Mouse (Mus musculus): ENCODE measurements at regions not wholly inside any gene's neighbourhood (a gene's known extent, or its start where the extent isn't known, plus 50 kb on each side); places are given as distances from the start of the nearest gene placed in this dataset.

DNA sequence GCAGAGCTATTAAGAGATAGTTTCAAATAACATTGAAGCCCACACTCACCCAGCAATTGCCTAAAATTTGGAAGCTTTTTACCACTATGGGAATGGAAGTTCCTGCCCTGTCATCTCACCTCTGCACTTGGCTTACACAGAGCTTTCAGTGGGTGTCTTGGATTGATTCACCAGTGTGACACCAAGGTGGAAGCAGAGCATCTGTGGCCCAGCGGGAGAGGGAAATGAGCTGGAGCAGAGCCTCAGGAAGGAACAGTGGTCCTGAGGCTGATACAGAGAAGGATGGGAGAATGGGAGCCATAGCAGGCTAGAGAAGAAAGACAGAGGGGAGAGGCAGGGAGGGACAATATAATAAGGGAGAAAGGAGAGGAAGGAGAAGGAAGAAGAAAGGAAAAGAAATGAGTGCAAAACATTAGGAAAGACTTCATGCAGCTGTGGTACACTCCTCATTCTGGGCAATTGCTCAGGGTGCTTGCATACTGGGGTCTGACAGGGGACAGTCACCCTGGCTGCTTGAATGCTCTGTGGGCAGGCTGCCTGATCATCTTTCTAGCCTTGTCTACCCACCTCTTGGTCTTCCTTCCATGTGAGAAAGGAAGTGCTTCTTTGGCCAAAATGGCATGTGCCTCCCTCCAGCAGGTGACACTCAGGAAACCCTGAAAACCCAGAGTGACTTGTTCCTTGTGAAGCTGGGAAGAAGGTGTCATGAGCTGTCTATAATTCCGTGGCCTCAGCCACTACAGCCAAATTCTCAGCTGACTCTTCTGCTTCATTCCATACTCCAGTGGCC lies 240.3 kb downstream of the Gm7361 start:
- Histone ChIP-seq H3K9me3 (replicated peaks) (no peaks in the 10 kb centered on the region), H3K27ac (no peak overlapping the region), H3K27me3 (ENCODE audit: low read depth, poor library complexity, severe bottlenecking) (no peaks in the 10 kb centered on the region), H3K36me3 (no peaks in the 10 kb centered on the region), H3K4me1 (no peaks in the 10 kb centered on the region), H3K4me3 (no peak overlapping the region)
- DNase-seq (ENCODE audit: low spot score) = no peak
- 84% methylated on average over 2 of the region's 2 CpGs for WGBS

- Histone ChIP-seq H3K27me3 (ENCODE audit: low read depth, poor library complexity, severe bottlenecking) (no peaks in the 10 kb centered on the region), H3K4me1 (no peaks in the 10 kb centered on the region), H3K9me3 (replicated peaks) (no peaks in the 10 kb centered on the region), H3K27ac (no peak overlapping the region), H3K36me3 (no peaks in the 10 kb centered on the region), H3K4me3 (no peak overlapping the region)
- 89% methylated on average over 1 of the region's 1 CpGs for WGBS
- no peak for DNase-seq (ENCODE audit: low spot score)
Measured at GRCm38 (mm10) chr5:26509525-26510168, 252.2 kb downstream of the Gm7361 start.

DNA sequence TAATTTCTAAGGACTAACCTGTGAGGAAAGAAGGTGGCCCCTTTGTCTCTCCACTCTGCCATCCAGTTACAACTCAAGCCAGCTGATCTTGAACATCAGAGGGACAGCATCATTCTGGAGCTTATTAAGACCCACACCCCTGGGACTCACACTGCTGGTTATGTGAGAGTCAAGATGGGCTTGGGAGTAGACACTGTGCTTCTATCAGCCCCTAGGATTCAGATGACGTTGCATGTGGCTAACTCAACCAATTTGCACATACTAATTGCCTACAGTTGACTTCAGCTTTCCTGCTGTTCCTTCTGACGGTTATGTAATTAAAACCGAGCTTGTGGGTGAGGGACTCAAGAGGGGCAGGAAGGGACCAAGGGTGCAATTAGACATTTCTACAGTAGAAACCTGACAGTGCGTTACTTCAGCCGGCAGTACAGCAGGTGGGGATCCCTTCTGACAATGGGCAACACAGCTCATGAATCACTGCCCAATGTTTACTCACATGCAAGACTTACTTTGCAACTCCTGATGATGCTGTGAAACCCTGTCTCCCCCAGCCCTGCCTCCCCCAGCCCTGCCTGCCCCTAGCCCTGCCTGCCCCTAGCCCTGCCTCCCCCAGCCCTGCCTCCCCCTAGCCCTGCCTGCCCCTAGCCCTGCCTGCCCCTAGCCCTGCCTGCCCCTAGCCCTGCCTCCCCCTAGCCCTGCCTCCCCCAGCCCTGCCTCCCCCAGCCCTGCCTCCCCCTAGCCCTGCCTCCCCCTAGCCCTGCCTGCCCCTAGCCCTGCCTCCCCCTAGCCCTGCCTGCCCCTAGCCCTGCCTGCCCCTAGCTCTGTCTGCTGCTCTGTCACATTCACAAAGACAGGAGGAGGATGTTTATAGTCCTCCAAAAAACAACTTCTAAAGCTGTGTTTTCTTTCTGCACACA lies 255.8 kb downstream of the Gm7361 start:
- H3K4me1 ChIP-seq = no peaks in the 10 kb centered on the region
- no peaks in the 10 kb centered on the region for H3K9me3 ChIP-seq (replicated peaks)
- 58% methylated on average over 5 of the region's 5 CpGs for WGBS
- no peak overlapping the region for H3K27ac ChIP-seq
- DNase-seq (ENCODE audit: low spot score) = no peak
- H3K36me3 ChIP-seq = no peaks in the 10 kb centered on the region
- no peak overlapping the region for H3K4me3 ChIP-seq
- no peaks in the 10 kb centered on the region for H3K27me3 ChIP-seq (ENCODE audit: low read depth, poor library complexity, severe bottlenecking)

DNA sequence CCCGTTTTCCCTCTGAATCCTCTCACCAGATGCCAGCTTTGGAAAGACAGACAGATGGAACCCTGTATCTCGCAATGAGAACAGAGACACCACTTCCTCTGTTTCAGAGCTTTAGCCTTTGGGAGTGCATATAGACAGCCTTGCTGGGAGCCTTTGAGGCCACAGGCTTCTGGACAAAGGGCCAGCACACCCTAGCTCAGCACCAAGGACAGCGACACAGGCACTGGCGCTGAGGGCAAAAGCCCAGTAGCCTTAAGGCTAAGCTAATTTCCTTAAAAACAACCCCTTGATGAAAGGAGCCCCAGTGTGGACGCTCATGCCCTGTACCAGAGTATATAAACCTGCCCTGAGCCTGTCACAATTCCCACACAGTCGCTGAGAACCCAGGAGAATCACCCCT lies 278.1 kb downstream of the Gm7361 start:
- Histone ChIP-seq H3K36me3 (no peaks in the 10 kb centered on the region), H3K27me3 (ENCODE audit: low read depth, poor library complexity, severe bottlenecking) (no peaks in the 10 kb centered on the region), H3K4me1 (no peaks in the 10 kb centered on the region), H3K27ac (no peak overlapping the region), H3K4me3 (no peak overlapping the region), H3K9me3 (replicated peaks) (no peaks in the 10 kb centered on the region)
- WGBS = 31% methylated on average over 6 of the region's 6 CpGs
- peak; percentile 83 for DNase-seq (ENCODE audit: low spot score)

DNA sequence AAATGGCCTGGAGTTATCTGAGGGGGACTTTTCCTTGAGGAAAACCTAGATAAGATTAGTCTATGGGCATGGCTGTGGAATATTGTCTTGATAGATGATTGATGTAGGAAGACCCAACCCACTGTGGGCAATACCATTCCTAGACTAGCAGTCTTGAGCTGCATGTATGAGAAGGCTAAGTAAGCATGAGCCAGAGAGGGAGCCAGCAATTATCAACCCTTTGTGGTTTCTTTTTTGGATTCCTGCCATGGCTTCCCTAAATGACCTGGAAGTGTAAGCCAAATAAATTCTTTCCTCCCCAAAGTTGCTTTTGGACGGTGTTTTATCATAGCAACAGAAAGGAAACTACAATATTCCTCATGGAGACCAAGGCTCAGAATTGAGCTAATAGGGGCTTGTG lies 253.7 kb upstream of the Dpp6 start:
- Histone ChIP-seq H3K27ac (no peak overlapping the region), H3K36me3 (no peaks in the 10 kb centered on the region), H3K4me3 (no peak overlapping the region), H3K27me3 (ENCODE audit: low read depth, poor library complexity, severe bottlenecking) (no peaks in the 10 kb centered on the region), H3K4me1 (no peaks in the 10 kb centered on the region), H3K9me3 (replicated peaks) (no peaks in the 10 kb centered on the region; the same call in 1 of the 2 replicates)
- 92% methylated on average over 1 of the region's 1 CpGs for whole genome bisulfite sequencing
- DNase-seq (ENCODE audit: low spot score) = no peak

GRCm38 (mm10) chr5:26564056-26564455 lies 252.9 kb upstream of the Dpp6 start:
- no peaks in the 10 kb centered on the region for H3K36me3 ChIP-seq
- no peak overlapping the region for H3K27ac ChIP-seq
- H3K4me3 ChIP-seq = no peak overlapping the region
- H3K4me1 ChIP-seq = no peaks in the 10 kb centered on the region
- no peaks in the 10 kb centered on the region; the same call in 1 of the 2 replicates for H3K9me3 ChIP-seq (replicated peaks)
- 97% methylated on average over 1 of the region's 1 CpGs for WGBS
- H3K27me3 ChIP-seq (ENCODE audit: low read depth, poor library complexity, severe bottlenecking) = no peaks in the 10 kb centered on the region
- no peak for DNase-seq (ENCODE audit: low spot score)

DNA sequence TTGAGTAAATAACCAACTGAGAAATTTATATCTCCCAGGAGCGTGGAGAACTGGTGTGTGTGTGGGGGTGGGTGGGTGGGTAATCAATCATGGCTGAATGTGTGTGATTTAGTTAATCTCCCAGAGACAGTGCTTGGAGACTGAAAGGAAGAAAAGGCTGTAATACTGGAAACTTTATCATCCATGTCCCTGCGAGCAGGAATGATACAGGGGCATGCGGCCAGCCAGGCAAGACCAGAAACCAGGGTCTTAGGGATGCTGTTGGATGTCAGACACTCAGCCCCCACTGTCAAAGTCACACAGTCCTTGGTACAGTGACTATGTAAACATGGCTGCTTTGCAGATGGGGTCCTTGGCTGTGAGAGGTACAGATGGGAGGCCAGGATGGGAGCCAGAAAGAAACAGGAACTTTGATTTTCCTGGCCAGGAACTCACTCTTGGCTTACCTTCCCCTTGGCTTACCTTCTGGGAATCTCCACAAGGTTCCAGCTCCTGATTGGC lies 244.3 kb upstream of the Dpp6 start:
- H3K4me3 ChIP-seq = no peak overlapping the region
- H3K27ac ChIP-seq = no peak overlapping the region
- no peak for DNase-seq (ENCODE audit: low spot score)
- WGBS = 73% methylated on average over 3 of the region's 3 CpGs
- H3K9me3 ChIP-seq (replicated peaks) = no peaks in the 10 kb centered on the region
- no peaks in the 10 kb centered on the region for H3K4me1 ChIP-seq
- no peaks in the 10 kb centered on the region for H3K36me3 ChIP-seq
- H3K27me3 ChIP-seq (ENCODE audit: low read depth, poor library complexity, severe bottlenecking) = no peaks in the 10 kb centered on the region

DNA sequence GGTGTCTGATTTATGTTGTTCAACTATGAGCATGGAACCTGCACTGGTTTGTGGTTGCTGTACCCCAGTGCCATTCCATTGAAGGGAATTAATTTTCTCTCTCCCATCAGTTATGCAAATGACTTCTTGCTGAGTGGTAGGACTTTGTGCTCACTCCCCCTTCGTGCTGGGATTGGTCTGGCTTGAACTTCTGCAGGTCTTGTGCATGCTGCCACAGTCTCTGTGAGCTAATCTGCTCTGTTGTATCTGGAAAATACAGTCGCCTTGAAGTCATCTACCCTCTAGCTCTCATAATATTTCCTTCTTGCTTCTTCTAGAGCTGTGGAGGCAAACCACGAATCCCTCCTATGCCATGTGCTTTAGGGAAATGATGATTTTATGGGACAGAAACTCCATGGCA lies 243.6 kb upstream of the Dpp6 start:
- no peaks in the 10 kb centered on the region for H3K9me3 ChIP-seq (replicated peaks)
- no peaks in the 10 kb centered on the region for H3K36me3 ChIP-seq
- WGBS = 74% methylated on average over 3 of the region's 3 CpGs
- H3K27ac ChIP-seq = no peak overlapping the region
- no peak for DNase-seq (ENCODE audit: low spot score)
- H3K4me3 ChIP-seq = no peak overlapping the region
- no peaks in the 10 kb centered on the region for H3K27me3 ChIP-seq (ENCODE audit: low read depth, poor library complexity, severe bottlenecking)
- no peaks in the 10 kb centered on the region for H3K4me1 ChIP-seq

DNA sequence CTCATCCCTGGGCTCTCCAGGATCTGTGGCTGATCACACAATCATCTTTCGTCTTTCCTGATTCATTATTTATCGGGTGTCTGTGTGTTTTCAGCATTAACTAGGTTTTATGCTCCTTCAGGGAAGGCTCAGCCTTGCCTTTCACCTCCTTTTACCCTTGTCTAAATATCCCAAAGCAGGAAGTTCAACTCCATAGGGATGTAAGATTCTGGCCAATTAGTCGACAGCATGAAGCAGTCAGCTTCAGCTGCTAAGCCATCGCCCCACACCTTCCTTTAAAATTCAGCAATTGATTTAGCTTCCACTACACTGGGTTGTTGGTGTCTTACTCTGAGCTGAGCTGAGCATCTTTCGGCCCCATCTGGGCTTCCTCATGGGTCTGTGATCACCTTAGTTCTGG lies 230.9 kb upstream of the Dpp6 start:
- 92% methylated on average over 5 of the region's 5 CpGs for WGBS
- no peak for DNase-seq (ENCODE audit: low spot score)
- Histone ChIP-seq H3K27me3 (ENCODE audit: low read depth, poor library complexity, severe bottlenecking) (no peaks in the 10 kb centered on the region), H3K9me3 (replicated peaks) (no peaks in the 10 kb centered on the region), H3K4me3 (no peak overlapping the region), H3K4me1 (no peaks in the 10 kb centered on the region), H3K36me3 (no peaks in the 10 kb centered on the region), H3K27ac (no peak overlapping the region)

DNA sequence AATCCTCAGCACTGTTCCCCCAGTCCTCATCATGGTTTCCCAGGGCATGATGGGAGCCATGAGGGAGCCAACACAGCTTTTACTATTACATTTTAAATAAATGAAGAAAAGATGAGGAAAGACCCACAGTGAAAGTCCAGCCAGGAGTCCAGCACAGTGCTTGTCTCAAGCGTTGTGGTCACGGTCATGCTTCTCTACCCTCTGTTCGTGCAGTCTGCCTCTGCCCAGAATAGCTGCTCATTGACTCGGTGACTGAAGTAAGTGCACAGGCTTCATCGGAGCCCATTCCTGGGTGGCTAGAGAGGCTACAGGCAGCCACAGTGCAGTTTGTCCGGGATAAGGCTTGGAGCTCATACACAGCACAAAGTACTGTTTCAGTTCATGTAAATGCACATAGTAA lies 226.1 kb upstream of the Dpp6 start:
- 91% methylated on average over 6 of the region's 6 CpGs for WGBS
- Histone ChIP-seq H3K9me3 (replicated peaks) (no peaks in the 10 kb centered on the region), H3K4me1 (no peaks in the 10 kb centered on the region), H3K36me3 (no peaks in the 10 kb centered on the region), H3K4me3 (no peak overlapping the region), H3K27ac (no peak overlapping the region), H3K27me3 (ENCODE audit: low read depth, poor library complexity, severe bottlenecking) (no peaks in the 10 kb centered on the region)
- no peak for DNase-seq (ENCODE audit: low spot score)

- Histone ChIP-seq H3K4me1 (no peaks in the 10 kb centered on the region), H3K27me3 (ENCODE audit: low read depth, poor library complexity, severe bottlenecking) (no peaks in the 10 kb centered on the region), H3K4me3 (no peak overlapping the region), H3K36me3 (no peaks in the 10 kb centered on the region), H3K9me3 (replicated peaks) (no peaks in the 10 kb centered on the region), H3K27ac (no peak overlapping the region)
- no peak for DNase-seq (ENCODE audit: low spot score)
- 74% methylated on average over 3 of the region's 3 CpGs for WGBS
Measured at GRCm38 (mm10) chr5:26592341-26592740, 224.7 kb upstream of the Dpp6 start.

- H3K27ac ChIP-seq = no peak overlapping the region
- H3K4me1 ChIP-seq = no peaks in the 10 kb centered on the region
- no peaks in the 10 kb centered on the region for H3K27me3 ChIP-seq (ENCODE audit: low read depth, poor library complexity, severe bottlenecking)
- no peak overlapping the region for H3K4me3 ChIP-seq
- no peak for DNase-seq (ENCODE audit: low spot score)
- WGBS = 97% methylated on average over 2 of the region's 2 CpGs
- no peaks in the 10 kb centered on the region for H3K9me3 ChIP-seq (replicated peaks)
- H3K36me3 ChIP-seq = no peaks in the 10 kb centered on the region
Measured at GRCm38 (mm10) chr5:26597991-26598390, 219.0 kb upstream of the Dpp6 start.

DNA sequence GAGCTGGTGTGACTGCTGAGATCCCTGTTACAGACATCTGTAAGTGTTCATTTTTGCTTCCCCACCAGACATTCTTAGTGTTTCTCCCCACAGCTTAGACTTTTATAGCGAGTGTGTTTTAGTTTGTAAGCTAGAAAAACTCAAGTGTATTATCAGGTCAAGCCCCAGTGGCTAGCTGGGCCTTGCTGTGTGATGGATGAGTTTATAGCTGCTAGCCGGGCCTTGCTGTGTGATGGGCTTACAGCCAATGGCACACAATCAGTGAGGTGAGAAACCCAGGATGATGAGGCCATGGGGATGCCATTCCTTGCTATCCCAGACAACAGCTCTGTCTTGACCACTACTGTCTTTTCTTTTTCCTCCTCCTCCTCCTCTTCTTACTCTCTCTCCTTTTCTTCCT lies 197.7 kb upstream of the Dpp6 start:
- no peak for DNase-seq (ENCODE audit: low spot score)
- H3K9me3 ChIP-seq (replicated peaks) = no peaks in the 10 kb centered on the region
- H3K36me3 ChIP-seq = no peaks in the 10 kb centered on the region
- 25% methylated on average over 2 of the region's 2 CpGs for WGBS
- H3K4me1 ChIP-seq = no peaks in the 10 kb centered on the region
- no peak overlapping the region for H3K27ac ChIP-seq
- no peak overlapping the region for H3K4me3 ChIP-seq
- H3K27me3 ChIP-seq (ENCODE audit: low read depth, poor library complexity, severe bottlenecking) = no peaks in the 10 kb centered on the region

Data from limb, embryonic 10.5 days (tissue).